Mouse (Mus musculus) heart, adult 2 months (tissue): ENCODE results near the gene Gm20388.

Experiments used
- CTCF ChIP-seq: fragments of 200-600 bp; IDR thresholded peaks from 2 replicates; pipeline ENCODE4 v1.8.1; 2022; ENCODE audit warnings: antibody characterized with exemption, mild to moderate bottlenecking, moderate library complexity
- EP300 ChIP-seq: fragments of 200-500 bp; IDR thresholded peaks from 2 replicates; pipeline ENCODE4 v1.6.1; 2011; ENCODE audit warnings: low read depth, low read length, control low read depth; ENCODE audit not compliant: insufficient read depth

- TF ChIP-seq CTCF (no peak), EP300 (no peak)
These were observed 3434.5 kb downstream of the Gm20388 start for GRCm38 (mm10) chr8:123345135-123345534.
